Mouse (Mus musculus): ENCODE data around the gene Foxn2.

Gene Foxn2

DNA sequence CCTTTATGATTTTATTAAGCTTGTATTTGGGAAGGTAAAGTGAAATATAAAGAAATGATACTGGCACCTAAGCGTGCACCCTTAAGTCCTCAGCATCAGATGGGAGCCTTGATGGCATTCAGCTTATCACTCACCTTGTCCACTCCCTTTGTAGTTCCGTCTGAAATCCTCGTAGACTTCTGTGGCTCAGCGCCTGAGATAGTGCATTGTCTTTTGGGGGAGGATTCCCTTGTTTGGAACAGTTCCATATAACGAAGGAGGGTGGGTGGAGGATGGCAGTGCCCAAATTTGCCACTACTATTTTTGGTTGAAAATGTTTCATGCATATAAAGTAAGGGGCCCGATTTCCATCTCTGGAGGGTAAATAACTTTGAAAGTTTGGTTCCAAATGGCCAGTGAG lies 90.7 kb downstream of the Foxn2 start:
- in situ Hi-C loops (cut with MboI; ENCODE audit: unreplicated experiment in 2 of 2), result no loop called here

DNA sequence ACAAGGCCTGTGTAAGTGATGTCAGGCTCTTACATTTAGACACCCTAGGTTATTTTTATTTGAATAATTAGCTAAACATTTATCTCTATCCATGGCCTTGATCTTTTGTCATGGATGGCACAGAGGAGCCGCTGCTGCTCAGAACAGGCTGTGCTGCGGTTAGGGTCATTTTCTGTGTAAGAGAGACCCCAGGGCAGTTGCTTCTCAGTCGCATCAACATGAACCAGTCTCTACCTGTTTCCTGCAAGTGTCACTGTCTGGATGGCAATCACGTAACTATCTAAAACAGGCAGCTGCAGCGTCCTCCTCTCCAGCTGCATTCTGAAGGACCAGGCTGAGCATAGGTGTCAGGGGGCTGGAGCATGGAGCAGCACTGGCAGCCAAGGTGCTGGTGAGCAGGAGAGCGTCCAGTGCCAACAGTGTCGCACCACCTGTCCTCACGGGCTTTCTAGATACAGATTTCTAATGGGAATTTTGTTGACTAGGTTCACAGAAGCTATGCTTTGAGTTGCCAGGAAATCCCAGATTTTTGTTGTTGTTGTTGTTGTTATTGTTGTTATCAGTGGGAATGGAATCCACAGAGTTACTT lies 97.4 kb downstream of the Foxn2 start:
- in situ Hi-C loops (cut with MboI; ENCODE audit: unreplicated experiment in 2 of 2), result no loop called here
